Mouse (Mus musculus) cortical plate, adult 2 months (tissue): ENCODE data around the gene Cldnd2.

Experiments used
- CTCF ChIP-seq: fragments of 200-500 bp; IDR thresholded peaks from 2 replicates; pipeline ENCODE4 v1.5.1; 2011; ENCODE audit warnings: mild to moderate bottlenecking, control low read depth, low read length; ENCODE audit not compliant: insufficient read depth; ENCODE audit errors: extremely low read depth
- POLR2A ChIP-seq: fragments of 200-500 bp; IDR thresholded peaks from 2 replicates; pipeline ENCODE4 v1.6.1; 2011; ENCODE audit warnings: mild to moderate bottlenecking, low read length, control low read depth; ENCODE audit not compliant: insufficient read depth; ENCODE audit errors: extremely low read depth

DNA sequence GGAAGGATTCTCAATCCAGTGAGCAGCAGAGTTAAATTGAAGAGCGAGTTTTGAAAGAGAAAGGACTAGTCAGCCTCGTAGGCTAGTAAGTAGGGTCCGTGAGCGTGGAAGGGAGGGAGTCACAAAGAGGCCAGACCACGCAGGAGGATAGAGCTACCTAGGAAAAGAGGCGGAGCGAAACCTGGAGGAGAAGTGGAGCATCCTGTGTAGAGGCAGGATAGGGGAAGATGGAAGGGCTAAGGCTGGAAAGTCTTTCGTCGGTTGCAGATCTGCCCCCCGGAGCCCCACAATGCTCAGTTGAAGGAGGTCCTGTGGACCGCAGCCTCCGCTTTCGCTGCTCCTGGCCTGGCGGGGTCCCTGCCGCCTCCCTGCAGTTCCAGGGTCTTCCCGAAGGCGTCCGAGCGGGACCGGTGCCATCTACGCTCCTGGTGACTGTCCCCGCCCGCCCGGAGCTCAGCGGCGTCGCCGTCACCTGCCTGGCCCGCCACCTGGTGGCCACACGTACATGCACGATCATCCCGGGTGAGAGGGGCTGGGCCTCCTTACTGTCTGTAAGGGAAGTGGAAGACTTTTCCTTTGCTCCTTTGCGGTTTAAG, 25.6 kb downstream of the Cldnd2 start:
- TF ChIP-seq POLR2A (no peak), CTCF (peak; percentile 57)
